Mouse (Mus musculus) heart, adult 18-20 months (tissue): ENCODE results near the gene Ap3b1. TPM values are rescaled to one million over a fixed set of nuclear protein-coding genes. Genes with fewer than 3 reads are reported as not detected.
A peak's percentile ranks its signal among the peaks of the same experiment; 100 is the strongest.

ENCODE experiments used
- DNase-seq, 2 experiments: peaks; one replicate each; pipeline ENCODE4 v3.0.0; 2021 to 2022; ENCODE audit warnings: mixed read lengths in 1 of 2
- total RNA-seq, 2 experiments: library from RNA; stranded (reverse); gene quantifications; 2 replicates each; pipeline ENCODE4 v1.2.3; 2021

The Ap3b1 gene
- total RNA-seq, 2 experiments from 2014 or later, result 21.1 to 31.0 TPM

- no peak for DNase-seq
Observed at GRCm38 (mm10) chr13:94454131-94454530, 95.4 kb downstream of the Ap3b1 start.

- no peak for DNase-seq
Observed at GRCm38 (mm10) chr13:94459143-94459542, 100.4 kb downstream of the Ap3b1 start.

DNA sequence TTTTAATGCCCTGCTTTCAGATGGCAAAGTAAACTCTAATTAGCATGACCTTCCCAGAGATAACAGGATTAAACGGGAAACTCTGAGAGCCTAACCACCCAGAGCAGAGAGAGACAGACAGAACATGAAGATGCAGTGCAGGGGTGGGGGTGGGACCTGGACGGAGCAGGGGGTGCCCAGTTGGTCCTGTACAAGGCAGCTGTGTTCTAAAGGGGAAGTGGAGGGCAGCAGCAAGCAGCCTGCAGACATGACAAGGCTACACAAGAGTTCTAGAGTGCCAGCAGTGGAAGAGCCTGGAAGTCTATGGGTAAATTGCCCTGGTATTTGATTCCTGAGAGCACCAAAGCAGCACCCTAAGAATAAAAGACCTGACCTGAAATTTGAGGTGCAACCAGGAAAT, 105.5 kb downstream of the Ap3b1 start:
- DNase-seq, result no peak

DNA sequence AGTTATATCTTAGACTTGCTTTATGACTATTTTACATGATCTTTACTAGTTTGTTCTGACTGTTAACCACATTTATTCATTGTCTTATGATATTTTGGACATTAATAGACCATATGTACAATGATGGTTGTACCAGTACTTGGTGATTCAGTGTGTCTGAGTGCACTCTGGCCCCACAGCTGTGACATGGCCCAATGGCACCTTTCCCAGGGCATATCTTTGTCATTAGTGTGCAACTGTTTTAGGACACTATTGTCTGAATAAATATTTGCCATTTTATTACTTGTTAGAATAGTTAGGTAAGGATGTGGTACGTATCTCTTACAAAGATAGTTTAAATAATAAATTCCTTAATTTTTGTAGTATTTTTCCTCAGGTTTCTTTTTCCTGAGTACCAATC, 109.8 kb downstream of the Ap3b1 start:
- DNase-seq, result no peak

GRCm38 (mm10) chr13:94471009-94471672, 112.4 kb downstream of the Ap3b1 start:
- DNase-seq, result no peak

DNA sequence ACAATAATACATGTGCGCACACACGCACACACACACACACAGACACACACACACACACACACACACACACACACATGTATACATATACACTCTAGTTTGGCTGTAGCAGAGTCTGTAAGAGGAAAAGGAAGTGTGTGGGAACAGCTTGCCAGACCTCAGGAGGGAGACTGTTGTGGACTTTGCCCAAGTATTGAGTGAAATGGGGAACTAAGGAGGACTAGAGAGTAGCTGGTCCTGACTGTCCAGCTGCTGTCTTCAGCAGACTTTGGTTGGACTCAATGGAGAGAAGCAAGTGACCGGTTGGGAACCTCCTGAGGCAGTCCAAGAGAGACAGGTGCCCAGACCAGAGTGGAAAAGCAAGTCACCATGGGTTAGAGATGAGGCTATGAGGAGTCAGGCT, 117.4 kb downstream of the Ap3b1 start:
- no peak for DNase-seq

DNA sequence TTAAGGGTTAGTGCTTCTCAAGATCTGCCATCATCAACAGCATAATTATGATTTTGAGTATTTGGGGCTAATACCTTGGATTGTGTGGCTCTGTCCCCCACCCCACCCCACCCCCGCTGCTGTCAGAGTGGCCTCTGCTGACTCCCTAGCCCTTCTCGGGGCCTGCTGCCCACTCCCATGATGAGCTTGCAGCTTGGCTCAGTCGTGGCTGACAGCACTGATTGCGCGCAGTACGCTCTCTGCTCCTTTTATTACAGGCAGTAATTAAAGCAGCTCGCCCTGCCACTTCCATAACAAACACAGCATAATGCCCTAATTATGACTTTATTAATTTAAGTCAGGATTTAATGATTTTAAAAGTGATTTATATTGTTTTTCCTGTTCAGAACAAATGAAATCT, 121.5 kb downstream of the Ap3b1 start:
- DNase-seq, result no peak

GRCm38 (mm10) chr13:94490684-94491083, 131.9 kb downstream of the Ap3b1 start:
- no peak for DNase-seq

DNA sequence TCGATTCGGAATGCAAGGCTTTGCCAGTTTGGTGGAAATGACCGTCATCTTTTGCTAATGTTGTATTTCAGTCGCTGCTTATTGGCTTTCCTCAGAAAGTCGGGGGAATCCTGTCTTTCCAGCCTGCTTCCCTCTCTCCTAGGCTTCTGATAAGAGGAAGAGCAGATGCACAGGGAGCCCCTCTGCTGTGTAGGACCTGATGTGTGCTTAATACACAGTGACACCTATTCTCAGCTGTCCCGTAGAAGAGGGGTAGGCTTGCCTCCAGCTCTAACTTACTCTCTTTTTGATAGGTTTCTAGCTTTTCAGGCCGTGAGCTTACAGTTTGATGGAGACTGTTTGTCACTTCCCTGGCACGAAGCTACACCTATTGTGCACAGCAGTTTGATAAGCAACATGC, 132.4 kb downstream of the Ap3b1 start:
- no peak for DNase-seq

DNA sequence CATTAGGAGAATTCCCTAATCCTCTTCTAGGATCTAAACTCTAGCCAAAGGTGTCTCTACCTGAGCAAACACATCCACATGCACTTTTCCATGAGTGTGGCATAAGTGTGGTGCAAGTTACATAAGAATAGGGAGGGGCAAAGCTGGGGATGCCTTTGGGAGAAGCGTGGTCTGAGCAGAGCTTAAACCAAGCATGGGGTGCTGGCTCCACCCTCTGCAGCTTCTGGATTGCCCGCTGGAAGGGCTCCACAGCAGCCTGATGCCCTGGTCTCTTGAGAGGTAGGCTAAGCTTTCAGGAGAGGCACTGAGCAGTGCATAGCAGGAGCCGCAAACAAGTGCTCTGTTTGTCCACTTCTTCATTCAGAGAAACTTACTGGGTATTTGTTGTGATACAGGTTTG, 138.8 kb downstream of the Ap3b1 start:
- DNase-seq, result no peak

- DNase-seq, result no peak
Observed at GRCm38 (mm10) chr13:94506411-94506810, 147.7 kb downstream of the Ap3b1 start.

GRCm38 (mm10) chr13:94508344-94508743, 149.6 kb downstream of the Ap3b1 start:
- no peak for DNase-seq

- no peak for DNase-seq
Observed at GRCm38 (mm10) chr13:94513157-94513767, 154.5 kb downstream of the Ap3b1 start.

GRCm38 (mm10) chr13:94513898-94514297, 155.1 kb downstream of the Ap3b1 start:
- DNase-seq, result no peak

DNA sequence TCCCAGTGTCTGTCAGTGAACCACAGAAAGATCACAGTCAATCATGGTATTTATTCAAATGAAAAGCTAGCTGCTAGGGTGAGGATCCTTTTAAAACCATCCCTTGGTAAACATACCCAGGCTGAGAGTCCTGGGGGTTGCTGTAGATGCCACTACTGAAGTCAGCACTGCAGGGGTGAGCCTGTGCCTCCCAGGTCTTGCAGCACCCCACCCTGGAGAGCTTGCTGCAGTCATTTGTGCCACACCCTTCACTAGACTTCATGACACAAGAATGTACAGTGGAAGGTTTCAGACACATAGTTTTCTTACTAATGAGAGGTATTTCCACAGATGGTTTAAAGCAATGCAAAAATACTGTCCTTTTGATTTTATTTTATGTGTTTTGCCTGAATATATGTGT, 156.2 kb downstream of the Ap3b1 start:
- no peak for DNase-seq

- no peak for DNase-seq
Observed at GRCm38 (mm10) chr13:94516532-94516931, 157.8 kb downstream of the Ap3b1 start.

DNA sequence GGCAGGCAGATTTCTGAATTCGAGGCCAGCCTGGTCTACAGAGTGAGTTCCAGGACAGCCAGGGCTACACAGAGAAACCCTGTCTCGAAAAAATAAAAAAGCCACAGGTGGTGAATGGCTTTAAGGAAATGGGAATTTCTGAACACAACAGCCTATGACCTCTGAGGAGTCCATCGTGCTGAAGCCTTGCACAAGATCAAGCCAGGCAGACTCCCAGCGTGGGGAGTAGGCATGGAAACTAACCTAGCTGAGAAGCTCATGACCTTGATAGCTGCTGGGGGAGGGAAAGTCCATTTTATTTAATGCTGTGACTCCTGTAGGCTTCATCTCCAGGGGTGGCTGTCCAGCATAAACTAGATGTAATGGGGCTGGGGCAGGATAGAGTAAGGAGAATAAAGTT, 159.4 kb downstream of the Ap3b1 start:
- DNase-seq, result no peak

- peak; percentile 17 to 21 for DNase-seq
Observed at GRCm38 (mm10) chr13:94519276-94519675, 160.5 kb downstream of the Ap3b1 start.

DNA sequence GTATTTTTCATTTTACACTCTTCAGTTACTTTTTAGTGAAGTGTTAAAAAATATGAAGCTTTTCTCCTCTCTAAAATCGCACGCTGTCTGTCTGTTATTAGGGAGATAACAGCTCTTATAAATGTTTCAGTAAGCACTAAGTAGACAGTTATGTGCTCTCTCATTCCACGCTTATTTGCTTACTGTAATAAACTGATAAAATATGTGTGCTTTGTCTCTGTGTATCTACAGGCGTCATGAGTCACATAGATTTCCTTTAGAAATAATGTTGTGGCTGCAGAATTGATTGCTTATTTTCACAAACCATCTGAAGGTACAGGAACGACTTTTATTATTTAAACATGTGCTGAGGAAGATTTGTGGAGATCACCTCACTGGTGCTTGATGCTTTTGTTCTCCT, 164.5 kb downstream of the Ap3b1 start:
- no peak for DNase-seq

DNA sequence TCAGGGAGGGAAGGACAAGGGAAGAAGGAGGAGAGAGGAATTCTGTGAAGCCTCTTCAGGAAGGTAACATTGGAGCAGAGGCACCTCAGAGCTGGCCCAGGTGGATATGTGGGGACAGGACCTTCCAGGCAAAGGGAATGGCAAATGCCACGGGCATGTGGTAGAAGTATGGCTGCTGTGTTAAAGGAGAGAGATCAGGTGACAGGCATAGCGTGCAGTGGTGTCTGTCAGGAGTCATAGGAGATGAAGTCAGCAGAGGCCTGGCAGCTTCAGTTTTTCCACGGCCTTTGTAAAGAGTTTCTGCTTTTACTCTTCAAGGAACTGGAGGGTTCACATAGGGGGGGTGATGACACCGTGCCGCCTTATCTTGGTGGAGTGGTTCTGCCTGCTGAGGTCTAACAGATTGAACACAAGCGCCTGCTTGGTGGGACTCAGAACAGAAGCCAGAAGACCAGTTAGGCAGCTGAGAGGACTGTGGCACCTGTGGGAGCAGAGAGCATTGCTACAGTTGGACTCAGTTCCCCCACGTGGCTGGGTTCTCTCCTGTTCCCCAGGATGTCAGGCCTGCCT, 166.0 kb downstream of the Ap3b1 start:
- no peak for DNase-seq

GRCm38 (mm10) chr13:94529138-94529537, 170.4 kb downstream of the Ap3b1 start:
- no peak for DNase-seq

DNA sequence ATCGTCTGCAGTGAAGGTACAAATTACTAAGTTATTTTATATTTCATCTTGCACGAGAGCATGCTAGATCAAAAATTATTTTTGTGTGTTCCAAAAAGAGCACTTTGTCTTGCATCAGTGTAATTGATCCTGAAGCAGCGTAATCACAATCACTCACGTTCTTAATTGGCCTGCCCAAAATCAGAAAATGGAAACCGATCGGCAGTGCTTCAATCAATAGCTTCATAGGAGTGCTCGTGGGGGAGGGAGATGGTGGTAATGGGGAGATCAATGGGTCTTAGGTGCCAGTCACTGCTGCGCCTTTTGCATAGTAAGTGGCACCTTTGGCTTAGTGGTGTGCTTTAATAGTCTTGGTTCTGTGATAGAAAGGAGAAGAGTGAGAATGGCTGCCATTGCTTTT, 174.8 kb downstream of the Ap3b1 start:
- DNase-seq, result no peak

GRCm38 (mm10) chr13:94537336-94537735, 178.6 kb downstream of the Ap3b1 start:
- DNase-seq, result no peak
